Mouse (Mus musculus) heart, embryonic 10.5 days (tissue): Measurements from ENCODE around the gene Teddm3. TPM values are rescaled to one million over a fixed set of nuclear protein-coding genes. Genes with fewer than 3 reads are reported as not detected.
"Not testable (repeated sequence)": the region's sequence is repeated elsewhere in the genome, so short reads cannot be mapped to it uniquely, and the experiment has no call there.

ENCODE experiments used
- DNase-seq: peaks from one replicate; pipeline ENCODE4 v3.0.0-alpha.2; 2017; ENCODE audit warnings: low spot score
- H3K27ac ChIP-seq: fragments of 300-500 bp; sonication (generic); 2 replicates; pipeline ENCODE4 v1.5.1; 2016; ENCODE audit warnings: mild to moderate bottlenecking
- H3K27me3 ChIP-seq: fragments of 300-500 bp; sonication (generic); 2 replicates; pipeline ENCODE4 v1.6.1; 2016; ENCODE audit warnings: mild to moderate bottlenecking; ENCODE audit not compliant: poor library complexity, insufficient read depth, severe bottlenecking
- H3K36me3 ChIP-seq: fragments of 300-500 bp; sonication (generic); 2 replicates; pipeline ENCODE4 v1.6.1; 2016; ENCODE audit warnings: mild to moderate bottlenecking, moderate library complexity
- H3K4me1 ChIP-seq: fragments of 300-500 bp; sonication (generic); 2 replicates; pipeline ENCODE4 v1.6.1; 2016; ENCODE audit warnings: mild to moderate bottlenecking
- H3K4me3 ChIP-seq: fragments of 300-500 bp; sonication (generic); 2 replicates; pipeline ENCODE4 v1.5.1; 2016; ENCODE audit warnings: mild to moderate bottlenecking, moderate library complexity
- H3K9me3 ChIP-seq: fragments of 300-500 bp; sonication (generic); 2 replicates; pipeline ENCODE4 v1.6.1; 2016; ENCODE audit warnings: mild to moderate bottlenecking, moderate library complexity
- WGBS: fragments of 180-500 bp; shearing (Covaris S2); methylation state at CpG from one replicate; pipeline ENCODE4 v1.1.7; 2016; 5-methylcytosine and 5-hydroxymethylcytosine counted together
- polyA plus RNA-seq: library from polyadenylated mRNA; unstranded; fragments of >200 nt; fragmentation: Nextera tagmentation; extraction: Ambion mirVana; gene quantifications from 2 replicates; pipeline ENCODE4 v1.2.1, GENCODE M21; 2016

Teddm3 gene
- polyA plus RNA-seq, 1 experiment from 2014 or later = not detected

DNA sequence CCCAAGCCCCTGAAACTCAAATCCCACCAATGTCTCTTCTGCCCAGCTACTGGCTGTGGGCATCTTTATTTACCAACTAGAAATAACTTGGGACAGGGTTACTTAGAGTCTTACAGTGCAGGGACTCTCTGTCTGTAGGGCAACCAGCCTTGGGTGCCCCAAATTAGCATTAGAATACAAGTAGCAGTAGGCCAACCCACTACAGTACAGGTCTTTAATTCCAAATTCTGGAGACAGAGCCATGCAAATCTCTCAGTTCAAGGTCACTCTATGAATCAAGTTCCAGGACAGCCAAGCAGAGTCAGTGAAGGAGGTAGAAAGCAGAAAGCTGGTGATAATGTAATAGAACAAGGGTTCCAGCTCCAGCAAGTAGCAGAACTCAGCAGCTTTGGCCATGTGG lies 30.9 kb upstream of the Teddm3 start:
- Histone ChIP-seq H3K4me1 (no peaks in the 10 kb centered on the region; the same call in 1 of the 2 replicates), H3K9me3 (no peaks in the 10 kb centered on the region), H3K4me3 (no peak overlapping the region), H3K36me3 (no peaks in the 10 kb centered on the region), H3K27ac (no peak overlapping the region), H3K27me3 (no peaks in the 10 kb centered on the region)
- no peak for DNase-seq

DNA sequence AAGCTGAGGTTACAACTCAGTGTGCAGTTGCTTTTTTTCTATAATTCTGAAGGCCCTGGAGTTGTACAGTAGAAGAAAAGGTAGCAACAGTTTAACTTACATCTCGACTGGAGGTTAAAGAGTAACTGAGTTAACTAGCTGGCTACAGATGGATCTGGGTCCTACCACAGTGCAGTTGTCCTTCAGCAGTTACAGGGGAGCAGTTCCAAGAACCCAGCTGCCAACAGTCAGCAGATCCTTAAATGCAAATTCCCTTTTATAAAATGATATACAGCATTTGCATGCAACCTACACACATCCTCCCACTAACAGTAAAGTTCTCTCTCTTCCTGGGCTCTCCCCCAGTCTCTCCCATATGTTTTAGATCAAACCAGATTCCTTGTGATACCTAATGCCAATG lies 28.3 kb upstream of the Teddm3 start:
- Histone ChIP-seq H3K27ac (no peak overlapping the region), H3K9me3 (no peaks in the 10 kb centered on the region), H3K36me3 (no peaks in the 10 kb centered on the region), H3K4me1 (no peaks in the 10 kb centered on the region), H3K27me3 (no peaks in the 10 kb centered on the region), H3K4me3 (no peak overlapping the region)
- WGBS = 57% methylated on average over 1 of the region's 1 CpGs
- no peak for DNase-seq

DNA sequence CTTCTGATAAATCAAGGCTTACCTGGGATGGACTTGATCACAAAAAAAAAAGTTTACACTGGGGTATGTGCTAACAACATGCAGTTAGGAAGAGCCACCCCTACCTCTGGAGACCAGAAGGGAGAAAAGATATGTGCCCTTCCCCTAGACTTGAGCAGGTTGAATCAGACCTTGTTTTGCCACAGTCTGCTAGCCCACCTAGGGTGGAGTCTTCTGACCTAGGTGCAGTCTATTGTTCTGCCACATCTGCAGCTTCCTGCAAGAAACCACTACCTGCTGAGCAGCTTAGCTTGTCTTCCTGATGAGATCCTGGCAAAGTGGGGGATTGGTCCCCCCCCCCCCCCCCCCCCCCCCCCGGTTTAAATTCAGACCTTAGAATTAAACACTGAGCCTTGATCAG lies 21.4 kb upstream of the Teddm3 start:
- H3K36me3 ChIP-seq = no peaks in the 10 kb centered on the region
- no peak overlapping the region for H3K4me3 ChIP-seq
- H3K9me3 ChIP-seq = no peaks in the 10 kb centered on the region
- no peaks in the 10 kb centered on the region for H3K27me3 ChIP-seq
- H3K27ac ChIP-seq = no peak overlapping the region
- WGBS = no CpG with 5 or more reads among the region's 1 CpGs
- H3K4me1 ChIP-seq = no peaks in the 10 kb centered on the region
- DNase-seq = no peak

DNA sequence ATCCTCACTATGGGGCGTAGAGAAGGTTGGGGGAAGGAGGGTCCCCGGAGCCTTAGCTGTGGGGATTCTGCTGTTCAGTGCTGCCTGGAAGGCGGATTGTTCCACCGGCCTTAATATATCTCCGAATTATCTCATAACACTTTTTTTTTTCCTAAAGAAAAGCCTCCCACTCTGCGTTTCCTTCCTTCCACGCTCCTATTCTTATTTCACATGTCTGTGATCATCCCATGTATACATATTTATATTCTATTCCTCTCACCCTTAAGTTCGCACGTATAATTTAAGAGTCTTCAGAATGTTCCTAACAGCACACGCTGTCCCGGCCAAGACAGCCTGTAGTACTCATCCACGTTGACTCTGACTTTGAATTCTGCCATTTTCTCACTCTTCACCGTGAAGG lies 14.9 kb upstream of the Teddm3 start:
- Histone ChIP-seq H3K4me3 (no peak overlapping the region), H3K36me3 (no peaks in the 10 kb centered on the region), H3K9me3 (no peaks in the 10 kb centered on the region), H3K27me3 (no peaks in the 10 kb centered on the region), H3K4me1 (no peaks in the 10 kb centered on the region), H3K27ac (no peak overlapping the region)
- no peak for DNase-seq
- WGBS = 88% methylated on average over 13 of the region's 13 CpGs

DNA sequence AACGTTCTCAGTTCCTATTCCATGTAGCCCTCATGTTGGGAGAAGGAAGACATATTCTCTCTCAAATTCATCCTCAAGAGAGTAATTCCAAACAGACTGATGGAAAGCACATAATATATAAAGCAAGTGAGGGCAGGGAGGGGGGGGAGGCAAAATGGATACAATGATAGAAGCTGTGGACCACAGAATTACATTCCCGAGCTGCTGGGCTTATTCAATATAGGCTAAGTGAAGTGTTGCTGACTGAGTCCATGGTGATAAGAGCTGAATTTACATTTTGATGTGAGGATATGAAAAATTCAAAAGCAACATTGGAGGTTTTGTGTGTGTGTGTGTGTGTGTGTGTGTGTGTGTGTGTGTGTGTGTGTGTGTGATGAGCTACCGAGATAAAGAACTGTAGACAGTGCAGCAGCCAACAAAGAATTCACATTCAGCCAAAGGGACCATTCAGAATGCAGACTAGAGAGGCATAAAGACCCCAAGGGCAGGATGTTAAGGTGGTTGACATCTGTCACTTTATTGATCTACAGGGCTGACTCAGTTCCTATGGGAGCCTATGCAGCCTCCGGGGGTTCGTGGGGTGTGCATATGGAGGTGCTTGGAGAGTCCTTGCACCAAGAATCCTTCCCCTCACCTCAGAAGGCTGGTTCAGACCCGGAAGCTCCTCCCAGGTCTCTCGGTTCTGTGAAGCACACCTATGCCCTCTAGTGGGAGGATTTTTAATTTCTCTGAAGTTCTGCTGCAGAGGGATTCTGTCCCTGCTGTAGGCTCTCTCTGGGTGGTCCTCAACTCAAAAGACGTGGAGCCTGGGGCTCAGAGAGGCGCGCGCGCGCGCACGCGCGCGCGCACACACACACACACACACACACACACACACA lies 11.8 kb upstream of the Teddm3 start:
- WGBS = 16% methylated on average over 17 of the region's 19 CpGs
- H3K9me3 ChIP-seq, H3K4me1 ChIP-seq, H3K27me3 ChIP-seq, H3K27ac ChIP-seq, H3K4me3 ChIP-seq, DNase-seq, H3K36me3 ChIP-seq: not testable (repeated sequence)

DNA sequence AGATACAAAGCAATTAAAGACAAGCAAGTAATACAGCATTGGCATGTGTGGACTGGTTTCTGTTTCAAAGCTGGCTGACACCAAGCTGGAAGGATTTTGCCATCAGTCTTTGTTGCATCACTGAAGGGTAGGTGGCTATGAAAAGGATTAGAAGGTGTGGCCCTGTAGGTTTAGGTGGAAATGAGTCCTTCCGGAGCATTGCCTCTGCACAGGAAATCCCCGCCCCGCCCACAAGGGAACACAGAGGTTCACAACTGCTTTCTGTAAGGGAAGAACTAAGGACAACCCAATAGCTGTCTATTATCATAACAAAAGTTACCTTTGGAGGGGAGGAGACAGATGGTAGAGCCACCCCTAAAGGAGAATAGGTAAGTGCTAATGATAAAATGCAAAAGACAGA lies 9.6 kb upstream of the Teddm3 start:
- not testable (repeated sequence) for H3K9me3 ChIP-seq, H3K36me3 ChIP-seq, H3K4me3 ChIP-seq, DNase-seq, H3K27me3 ChIP-seq, H3K4me1 ChIP-seq, H3K27ac ChIP-seq
- WGBS = 86% methylated on average over 3 of the region's 3 CpGs

DNA sequence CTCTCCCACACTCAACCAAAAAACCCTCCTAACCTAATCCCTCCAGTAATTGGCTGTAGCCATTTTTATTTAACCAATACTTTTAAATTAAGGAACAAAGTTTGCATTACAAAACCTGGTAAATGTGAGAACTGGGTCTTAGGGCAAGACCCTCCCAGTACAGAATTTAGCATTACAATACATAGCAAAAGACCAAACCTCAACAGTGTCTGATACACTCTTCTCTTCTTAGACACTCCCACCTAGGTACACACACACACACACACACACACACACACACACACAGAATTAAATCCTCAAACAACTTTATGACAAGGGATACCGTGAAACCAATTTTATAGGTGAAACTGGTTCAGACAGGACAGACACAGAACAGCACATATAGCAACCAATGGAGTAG lies 5.4 kb upstream of the Teddm3 start:
- DNase-seq, H3K27ac ChIP-seq, H3K9me3 ChIP-seq, H3K4me3 ChIP-seq, H3K4me1 ChIP-seq, H3K27me3 ChIP-seq, H3K36me3 ChIP-seq: not testable (repeated sequence)
- 90% methylated on average over 1 of the region's 1 CpGs for WGBS

DNA sequence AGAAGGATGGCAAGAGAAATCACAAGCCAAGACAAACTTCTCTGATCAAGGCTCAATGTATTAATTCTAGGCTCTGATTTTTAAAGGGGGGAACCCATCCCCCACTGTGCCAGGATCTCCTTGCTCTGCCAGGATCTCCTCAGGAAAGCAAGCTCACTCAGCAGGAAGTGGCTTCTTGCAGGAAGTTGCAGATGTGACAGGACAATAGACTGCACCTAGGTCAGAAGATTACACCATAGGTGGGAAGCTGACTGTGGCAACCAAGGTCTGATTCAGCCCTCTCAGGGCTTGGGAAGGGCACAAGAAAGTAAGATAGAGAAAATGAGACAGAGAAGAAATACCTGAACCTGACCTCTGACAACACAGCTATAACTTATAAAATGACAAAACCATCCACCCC lies 2.5 kb upstream of the Teddm3 start:
- H3K4me1 ChIP-seq, H3K27me3 ChIP-seq, H3K4me3 ChIP-seq, H3K9me3 ChIP-seq, DNase-seq, H3K27ac ChIP-seq, H3K36me3 ChIP-seq: not testable (repeated sequence)

DNA sequence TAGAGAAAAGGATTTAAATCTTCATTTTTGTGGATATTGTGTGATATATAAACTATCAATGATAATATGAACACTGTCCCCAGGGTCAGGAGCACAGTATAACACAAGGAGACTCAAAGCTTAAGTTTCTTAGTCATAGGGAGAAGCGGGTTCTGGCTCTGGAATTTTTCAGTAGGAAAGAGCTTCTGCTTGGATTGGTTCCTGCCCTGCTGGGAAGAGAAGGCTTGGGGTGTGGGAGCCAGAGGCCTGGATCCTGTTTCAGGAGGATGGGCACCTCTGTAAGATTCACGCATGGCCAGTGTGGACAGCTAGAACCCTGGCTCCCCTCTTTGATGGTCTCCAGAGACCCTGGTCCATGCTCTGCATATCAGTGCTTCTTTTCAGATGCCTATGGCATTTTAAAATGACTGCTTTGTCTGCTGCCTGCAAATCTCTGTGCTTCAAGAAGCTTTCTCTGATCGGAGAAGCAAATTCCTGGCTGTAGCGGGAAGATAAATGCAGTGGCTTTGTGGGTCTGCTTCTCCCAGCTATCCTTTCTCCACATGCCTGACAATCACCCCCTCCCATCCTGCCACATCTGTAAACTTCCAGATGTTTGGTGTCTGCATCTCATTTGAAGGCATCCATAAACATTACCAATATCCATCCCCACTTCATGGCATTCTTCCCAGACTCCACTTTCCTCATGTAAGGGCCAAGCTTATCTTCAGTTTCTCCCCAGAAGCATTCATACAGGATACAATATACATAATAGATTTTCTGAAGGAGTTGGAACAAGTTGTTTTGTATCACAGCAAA lies 2.0 kb downstream of the Teddm3 start:
- no peak overlapping the region for H3K27ac ChIP-seq
- no peaks in the 10 kb centered on the region for H3K27me3 ChIP-seq
- WGBS = 33% methylated on average over 4 of the region's 4 CpGs
- DNase-seq = no peak
- H3K9me3 ChIP-seq = no peaks in the 10 kb centered on the region
- 0 out of 2 replicates have a peak, but pooled peaks cover 4% of the 10 kb centered on the region for H3K4me1 ChIP-seq
- no peaks in the 10 kb centered on the region for H3K36me3 ChIP-seq
- H3K4me3 ChIP-seq = no peak overlapping the region

DNA sequence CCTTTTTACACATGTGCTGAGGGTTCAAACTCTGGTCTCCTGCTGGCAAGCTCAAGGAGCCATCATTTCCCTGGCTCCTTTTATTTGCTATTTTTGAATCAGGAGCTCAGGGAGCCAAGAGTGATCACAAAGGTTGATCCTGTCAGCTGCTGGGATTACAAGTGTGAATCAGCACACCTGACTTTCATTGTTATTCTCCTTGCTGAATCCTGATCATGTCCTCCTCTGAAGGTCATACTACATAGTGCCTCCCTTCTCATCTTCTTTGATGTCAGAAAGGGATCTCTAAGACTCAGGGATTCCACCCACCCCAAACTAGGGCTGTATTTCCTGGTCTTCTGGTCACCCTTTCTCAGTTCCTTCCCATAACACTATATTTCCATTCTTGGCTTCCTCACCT lies 3.9 kb downstream of the Teddm3 start:
- Histone ChIP-seq H3K9me3 (no peaks in the 10 kb centered on the region), H3K36me3 (no peaks in the 10 kb centered on the region), H3K4me3 (no peak overlapping the region), H3K27ac (no peak overlapping the region), H3K27me3 (no peaks in the 10 kb centered on the region), H3K4me1 (0 out of 2 replicates have a peak, but pooled peaks cover 4% of the 10 kb centered on the region)
- no peak for DNase-seq

DNA sequence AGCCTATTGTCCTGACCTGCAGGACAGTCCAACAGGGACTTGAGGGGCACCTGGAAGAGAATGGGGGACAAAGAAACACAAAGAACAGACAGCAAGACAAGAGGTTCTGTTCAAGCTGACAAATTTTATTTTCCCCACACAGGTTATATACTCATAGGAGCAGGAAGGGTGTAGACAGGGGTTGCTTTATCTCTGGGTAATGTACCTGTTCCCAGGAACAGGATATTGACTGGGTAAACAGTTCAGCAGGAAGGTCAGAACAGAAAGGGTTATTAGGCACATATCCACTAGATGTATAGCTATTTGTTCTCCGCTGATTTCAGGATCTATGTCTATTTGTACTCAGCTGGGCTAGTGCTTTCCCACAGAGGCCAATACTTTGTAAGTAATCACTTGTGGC lies 5.3 kb downstream of the Teddm3 start:
- H3K27me3 ChIP-seq, DNase-seq, H3K4me1 ChIP-seq, H3K9me3 ChIP-seq, H3K36me3 ChIP-seq, H3K4me3 ChIP-seq, H3K27ac ChIP-seq: not testable (repeated sequence)
- WGBS = 94% methylated on average over 1 of the region's 1 CpGs

DNA sequence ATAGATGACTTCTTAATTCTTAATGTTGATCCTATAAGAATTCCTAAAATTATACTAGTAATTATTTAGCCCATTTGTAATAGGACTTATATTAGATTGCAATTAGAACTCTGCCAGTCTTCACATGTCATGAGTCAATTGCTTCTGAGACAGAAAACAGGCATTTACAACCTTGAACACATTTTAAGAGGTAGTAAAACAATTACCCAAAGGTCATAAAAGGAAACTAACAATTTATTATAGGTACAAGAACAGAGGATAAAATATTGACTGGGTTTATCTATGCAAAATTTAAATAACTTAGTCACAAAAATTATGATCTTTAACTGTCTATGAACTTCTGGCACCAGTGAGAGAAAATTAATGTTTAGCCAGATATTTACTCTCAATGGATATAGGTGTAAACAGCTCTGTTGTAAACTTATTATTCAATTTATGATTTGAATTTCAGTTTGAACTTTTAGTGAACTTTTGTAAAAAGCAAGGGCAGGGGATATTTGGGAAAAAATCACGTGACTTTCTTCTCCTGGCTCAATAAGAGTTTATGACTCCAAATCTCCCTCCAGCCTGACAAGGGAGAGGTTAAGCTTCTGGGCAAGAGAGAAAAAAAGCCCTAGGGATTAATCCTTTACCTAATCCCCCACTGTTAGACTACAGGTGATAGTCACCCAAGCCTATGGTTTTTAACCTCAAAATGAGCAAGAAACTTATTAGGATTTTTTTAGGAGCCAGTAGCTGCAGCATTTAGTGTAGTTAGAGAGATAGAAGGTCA lies 17.3 kb downstream of the Teddm3 start:
- Histone ChIP-seq H3K4me1 (no peaks in the 10 kb centered on the region), H3K27me3 (no peaks in the 10 kb centered on the region), H3K27ac (no peak overlapping the region), H3K9me3 (0 out of 2 replicates have a peak, but pooled peaks cover 2% of the 10 kb centered on the region), H3K4me3 (no peak overlapping the region), H3K36me3 (no peaks in the 10 kb centered on the region)
- whole genome bisulfite sequencing = 71% methylated on average over 1 of the region's 1 CpGs
- no peak for DNase-seq

DNA sequence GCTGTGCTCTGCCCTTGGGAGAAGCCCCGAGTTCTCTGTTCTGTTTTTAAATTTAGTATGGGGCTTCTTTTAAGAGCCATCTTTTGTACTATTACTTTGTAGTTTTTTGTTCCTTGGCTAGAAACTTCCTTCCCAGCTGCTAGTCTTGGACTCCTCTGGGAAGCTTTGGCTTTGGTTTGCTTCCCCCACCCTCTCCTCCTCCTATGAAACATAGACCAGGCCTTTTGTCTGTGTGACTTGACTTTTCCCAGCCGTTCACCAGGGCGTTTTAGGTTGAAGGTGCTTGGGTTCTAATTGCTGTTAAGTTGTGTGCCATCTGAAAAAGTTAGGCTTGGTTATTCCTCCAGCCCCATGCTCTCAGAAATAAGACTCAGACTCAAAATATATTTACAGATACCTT lies 26.1 kb downstream of the Teddm3 start:
- not testable (repeated sequence) for H3K36me3 ChIP-seq, H3K27me3 ChIP-seq, H3K27ac ChIP-seq, DNase-seq, H3K4me1 ChIP-seq, H3K9me3 ChIP-seq, H3K4me3 ChIP-seq
- 77% methylated on average over 3 of the region's 3 CpGs for WGBS
